Mouse (Mus musculus) heart, adult 2 months (tissue): Measurements from ENCODE around the gene Ikzf2.

ENCODE experiments used
- CTCF ChIP-seq: fragments of 200-600 bp; IDR thresholded peaks from 2 replicates; pipeline ENCODE4 v1.8.1; 2022; ENCODE audit warnings: antibody characterized with exemption, mild to moderate bottlenecking, moderate library complexity
- EP300 ChIP-seq: fragments of 200-500 bp; IDR thresholded peaks from 2 replicates; pipeline ENCODE4 v1.6.1; 2011; ENCODE audit warnings: low read depth, low read length, control low read depth; ENCODE audit not compliant: insufficient read depth
- POLR2A ChIP-seq: fragments of 200-500 bp; IDR thresholded peaks from 2 replicates; pipeline ENCODE4 v1.6.1; 2011; ENCODE audit warnings: mild to moderate bottlenecking, low read depth, low read length, control low read depth; ENCODE audit not compliant: insufficient read depth

DNA sequence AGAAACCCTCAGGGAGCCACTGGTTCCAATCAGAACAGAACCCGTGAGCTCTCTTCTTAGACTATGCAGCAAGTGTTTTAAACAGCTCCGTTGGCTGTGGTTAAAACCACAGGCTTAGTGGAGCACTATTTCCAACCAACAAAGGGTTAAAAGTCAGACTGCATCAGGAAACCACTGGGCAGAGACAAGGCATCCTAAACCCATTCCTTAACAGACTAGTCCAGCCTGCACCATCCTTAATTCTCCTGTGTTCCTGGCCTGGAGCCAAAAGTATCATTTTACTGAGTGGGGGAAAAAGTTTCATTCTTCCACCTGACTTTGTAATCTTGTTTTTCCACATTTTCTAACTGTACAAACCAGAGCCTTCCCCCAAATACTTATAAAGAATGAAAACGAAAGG, 49.1 kb downstream of the Ikzf2 start:
- TF ChIP-seq POLR2A (no peak), EP300 (no peak), CTCF (no peak)
